Mouse (Mus musculus) neural tube, embryonic 13.5 days (tissue): Measurements from ENCODE around the gene Ipmk. TPM values are rescaled to one million over a fixed set of nuclear protein-coding genes. Genes with fewer than 3 reads are reported as not detected.
A peak's percentile ranks its signal among the peaks of the same experiment; 100 is the strongest.

Experiments used
- ATAC-seq: fragments of 200-750 bp; cut with Nextera tagmentation; 2 replicates; pipeline ENCODE4 v1.8.0; 2017; ENCODE audit warnings: low read depth, mild to moderate bottlenecking, moderate TSS enrichment, moderate library complexity
- H3K27ac ChIP-seq: fragments of 300-500 bp; sonication (generic); replicated peaks from 2 replicates; pipeline ENCODE4 v1.5.1; 2015; ENCODE audit warnings: moderate library complexity, mild to moderate bottlenecking, inconsistent platforms
- H3K27me3 ChIP-seq: fragments of 300-500 bp; sonication (generic); 2 replicates; pipeline ENCODE4 v1.6.1; 2015; ENCODE audit warnings: mild to moderate bottlenecking, inconsistent platforms
- H3K36me3 ChIP-seq: fragments of 300-500 bp; sonication (generic); 2 replicates; pipeline ENCODE4 v1.6.1; 2015; ENCODE audit warnings: mild to moderate bottlenecking, inconsistent platforms
- H3K4me1 ChIP-seq: fragments of 300-500 bp; sonication (generic); replicated peaks from 2 replicates; pipeline ENCODE4 v1.6.1; 2015; ENCODE audit warnings: inconsistent platforms
- H3K4me2 ChIP-seq: fragments of 300-500 bp; sonication (generic); 2 replicates; pipeline ENCODE4 v1.6.1; 2015; ENCODE audit warnings: inconsistent platforms, mild to moderate bottlenecking, moderate library complexity
- H3K4me3 ChIP-seq: fragments of 300-500 bp; sonication (generic); 2 replicates; pipeline ENCODE4 v1.5.1; 2015; ENCODE audit warnings: mild to moderate bottlenecking, inconsistent platforms
- H3K9ac ChIP-seq: fragments of 300-500 bp; sonication (generic); 2 replicates; pipeline ENCODE4 v1.6.1; 2015; ENCODE audit warnings: moderate library complexity, mild to moderate bottlenecking, inconsistent platforms
- H3K9me3 ChIP-seq: fragments of 300-500 bp; sonication (generic); 2 replicates; pipeline ENCODE4 v1.6.1; 2016; ENCODE audit warnings: inconsistent platforms
- WGBS: fragments of 180-500 bp; shearing (Covaris S2); methylation state at CpG from one replicate; pipeline ENCODE4 v1.1.7; 2015; 5-methylcytosine and 5-hydroxymethylcytosine counted together
- polyA plus RNA-seq: library from polyadenylated mRNA; unstranded; fragments of >200 nt; fragmentation: Nextera tagmentation; extraction: Ambion mirVana; gene quantifications from 2 replicates; pipeline ENCODE4 v1.2.1, GENCODE M21; 2015

Gene Ipmk
- polyA plus RNA-seq: 16.0 and 17.9 TPM in 2 replicates

- Histone ChIP-seq H3K36me3 (no peaks in the 10 kb centered on the region), H3K9me3 (no peaks in the 10 kb centered on the region), H3K27me3 (no peaks in the 10 kb centered on the region), H3K4me2 (peak within 1 kb of the TSS; percentile 96), H3K4me3 (peak within 1 kb of the TSS; percentile 85), H3K27ac (peak within 1 kb of the TSS; percentile 83), H3K4me1 (peaks cover 46% of the 10 kb centered on the region), H3K9ac (peak within 1 kb of the TSS; percentile 93)
- ATAC-seq: peak; percentile 92
- under 1% methylated on average over 41 of the region's 49 CpGs for WGBS
These were observed at the start of gene Ipmk for GRCm38 (mm10) chr10:71347509-71347949. TSS of gene Ipmk (plus strand) at chr10:71347763.

GRCm38 (mm10) chr10:71300161-71300560 is 47.4 kb upstream of the Ipmk start:
- H3K27me3 ChIP-seq: no peaks in the 10 kb centered on the region
- no peak for ATAC-seq

GRCm38 (mm10) chr10:71302490-71302889 is 45.1 kb upstream of the Ipmk start:
- no peaks in the 10 kb centered on the region for H3K36me3 ChIP-seq
- no peak overlapping the region for H3K9ac ChIP-seq
- no peak overlapping the region for H3K4me2 ChIP-seq
- H3K27me3 ChIP-seq: no peaks in the 10 kb centered on the region
- ATAC-seq: no peak
- no peaks in the 10 kb centered on the region for H3K9me3 ChIP-seq
- no peaks in the 10 kb centered on the region for H3K4me1 ChIP-seq
- no peak overlapping the region for H3K4me3 ChIP-seq
- 27% methylated on average over 5 of the region's 5 CpGs for WGBS
- no peak overlapping the region for H3K27ac ChIP-seq

More at GRCm38 (mm10) chr10:71300161-71300560, 47.4 kb upstream of the Ipmk start:
- WGBS: 81% methylated on average over 16 of the region's 16 CpGs
- no peak overlapping the region for H3K9ac ChIP-seq
- no peaks in the 10 kb centered on the region for H3K36me3 ChIP-seq
- H3K27ac ChIP-seq: no peak overlapping the region
- H3K9me3 ChIP-seq: no peaks in the 10 kb centered on the region
- H3K4me1 ChIP-seq: no peaks in the 10 kb centered on the region
- no peak overlapping the region for H3K4me3 ChIP-seq
- no peak overlapping the region for H3K4me2 ChIP-seq

- H3K9ac ChIP-seq: 0 out of 2 replicates have a peak overlapping the region, but pooled peaks have one; percentile 43
- peak overlapping the region; percentile 43 for H3K4me2 ChIP-seq
- H3K27ac ChIP-seq: no peak overlapping the region
- 29% methylated on average over 6 of the region's 6 CpGs for WGBS
- H3K4me1 ChIP-seq: no peaks in the 10 kb centered on the region
- H3K36me3 ChIP-seq: no peaks in the 10 kb centered on the region
- H3K27me3 ChIP-seq: no peaks in the 10 kb centered on the region
- no peaks in the 10 kb centered on the region for H3K9me3 ChIP-seq
- ATAC-seq: no peak
- peak overlapping the region; percentile 19; the same call in 1 of the 2 replicates for H3K4me3 ChIP-seq
These were observed 41.4 kb upstream of the Ipmk start for GRCm38 (mm10) chr10:71306190-71306589.

- no peak for ATAC-seq
- Histone ChIP-seq H3K27ac (no peak overlapping the region), H3K9ac (no peak overlapping the region), H3K27me3 (no peaks in the 10 kb centered on the region), H3K9me3 (no peaks in the 10 kb centered on the region), H3K4me2 (peak overlapping the region; percentile 43), H3K4me1 (no peaks in the 10 kb centered on the region), H3K4me3 (no peak overlapping the region), H3K36me3 (no peaks in the 10 kb centered on the region)
- WGBS: 74% methylated on average over 6 of the region's 6 CpGs
These were observed 40.8 kb upstream of the Ipmk start for GRCm38 (mm10) chr10:71306759-71307158.

- H3K4me2 ChIP-seq: no peak overlapping the region
- H3K27ac ChIP-seq: no peak overlapping the region
- no peaks in the 10 kb centered on the region for H3K36me3 ChIP-seq
- no peaks in the 10 kb centered on the region for H3K4me1 ChIP-seq
- no peaks in the 10 kb centered on the region for H3K9me3 ChIP-seq
- ATAC-seq: no peak
- H3K27me3 ChIP-seq: no peaks in the 10 kb centered on the region
- no peak overlapping the region for H3K4me3 ChIP-seq
- WGBS: 91% methylated on average over 5 of the region's 5 CpGs
- H3K9ac ChIP-seq: no peak overlapping the region
These were observed 39.4 kb upstream of the Ipmk start for GRCm38 (mm10) chr10:71308199-71308598.

GRCm38 (mm10) chr10:71310288-71310687 is 37.3 kb upstream of the Ipmk start:
- ATAC-seq: no peak
- H3K9me3 ChIP-seq: no peaks in the 10 kb centered on the region
- H3K4me3 ChIP-seq: no peak overlapping the region
- 59% methylated on average over 3 of the region's 3 CpGs for WGBS
- no peaks in the 10 kb centered on the region for H3K27me3 ChIP-seq
- H3K9ac ChIP-seq: no peak overlapping the region
- no peak overlapping the region for H3K27ac ChIP-seq
- H3K36me3 ChIP-seq: no peaks in the 10 kb centered on the region
- no peak overlapping the region for H3K4me2 ChIP-seq
- no peaks in the 10 kb centered on the region for H3K4me1 ChIP-seq

GRCm38 (mm10) chr10:71314596-71314995 is 33.0 kb upstream of the Ipmk start:
- WGBS: 79% methylated on average over 3 of the region's 3 CpGs
- no peak overlapping the region for H3K4me2 ChIP-seq
- no peak overlapping the region for H3K9ac ChIP-seq
- H3K4me3 ChIP-seq: no peak overlapping the region
- no peak overlapping the region for H3K27ac ChIP-seq
- no peaks in the 10 kb centered on the region for H3K36me3 ChIP-seq
- ATAC-seq: no peak
- H3K27me3 ChIP-seq: no peaks in the 10 kb centered on the region
- no peaks in the 10 kb centered on the region for H3K9me3 ChIP-seq
- no peaks in the 10 kb centered on the region for H3K4me1 ChIP-seq

- no peaks in the 10 kb centered on the region for H3K9me3 ChIP-seq
- no peak overlapping the region for H3K27ac ChIP-seq
- no peak overlapping the region for H3K4me3 ChIP-seq
- WGBS: 76% methylated on average over 11 of the region's 11 CpGs
- ATAC-seq: no peak
- H3K9ac ChIP-seq: no peak overlapping the region
- no peaks in the 10 kb centered on the region for H3K27me3 ChIP-seq
- no peaks in the 10 kb centered on the region for H3K4me1 ChIP-seq
- no peaks in the 10 kb centered on the region for H3K36me3 ChIP-seq
- no peak overlapping the region for H3K4me2 ChIP-seq
These were observed 31.5 kb upstream of the Ipmk start for GRCm38 (mm10) chr10:71316056-71316455.

GRCm38 (mm10) chr10:71316497-71316896 is 31.1 kb upstream of the Ipmk start:
- no peak overlapping the region for H3K4me3 ChIP-seq
- H3K9ac ChIP-seq: no peak overlapping the region
- H3K4me2 ChIP-seq: no peak overlapping the region
- H3K36me3 ChIP-seq: no peaks in the 10 kb centered on the region
- H3K27ac ChIP-seq: no peak overlapping the region
- no peak for ATAC-seq
- H3K9me3 ChIP-seq: no peaks in the 10 kb centered on the region
- H3K27me3 ChIP-seq: no peaks in the 10 kb centered on the region
- no peaks in the 10 kb centered on the region for H3K4me1 ChIP-seq
- WGBS: 69% methylated on average over 7 of the region's 7 CpGs

- no peaks in the 10 kb centered on the region for H3K9me3 ChIP-seq
- 91% methylated on average over 8 of the region's 8 CpGs for WGBS
- no peaks in the 10 kb centered on the region for H3K27me3 ChIP-seq
- H3K36me3 ChIP-seq: no peaks in the 10 kb centered on the region
- H3K4me2 ChIP-seq: no peak overlapping the region
- no peak overlapping the region for H3K4me3 ChIP-seq
- H3K9ac ChIP-seq: no peak overlapping the region
- no peak overlapping the region for H3K27ac ChIP-seq
- ATAC-seq: no peak
- no peaks in the 10 kb centered on the region for H3K4me1 ChIP-seq
These were observed 23.9 kb upstream of the Ipmk start for GRCm38 (mm10) chr10:71323669-71324068.

- Histone ChIP-seq H3K36me3 (peaks cover 17% of the 10 kb centered on the region), H3K27me3 (no peaks in the 10 kb centered on the region), H3K4me3 (no peak overlapping the region), H3K9ac (no peak overlapping the region), H3K9me3 (no peaks in the 10 kb centered on the region), H3K4me1 (no peaks in the 10 kb centered on the region), H3K4me2 (no peak overlapping the region), H3K27ac (no peak overlapping the region)
- ATAC-seq: no peak
- WGBS: 84% methylated on average over 7 of the region's 7 CpGs
These were observed 21.4 kb upstream of the Ipmk start for GRCm38 (mm10) chr10:71326123-71326522.

- Histone ChIP-seq H3K27ac (no peak overlapping the region), H3K4me1 (no peaks in the 10 kb centered on the region), H3K9ac (no peak overlapping the region), H3K4me2 (no peak overlapping the region), H3K9me3 (no peaks in the 10 kb centered on the region), H3K27me3 (no peaks in the 10 kb centered on the region), H3K4me3 (no peak overlapping the region), H3K36me3 (peaks cover 17% of the 10 kb centered on the region)
- 16% methylated on average over 7 of the region's 7 CpGs for WGBS
- no peak for ATAC-seq
These were observed 20.8 kb upstream of the Ipmk start for GRCm38 (mm10) chr10:71326789-71327188.
